Mouse (Mus musculus) cortical plate, adult 2 months (tissue): ENCODE data around the gene Ttc3.

Experiments
- CTCF ChIP-seq: fragments of 200-500 bp; IDR thresholded peaks from 2 replicates; pipeline ENCODE4 v1.5.1; 2011; ENCODE audit warnings: mild to moderate bottlenecking, control low read depth, low read length; ENCODE audit not compliant: insufficient read depth; ENCODE audit errors: extremely low read depth
- POLR2A ChIP-seq: fragments of 200-500 bp; IDR thresholded peaks from 2 replicates; pipeline ENCODE4 v1.6.1; 2011; ENCODE audit warnings: mild to moderate bottlenecking, low read length, control low read depth; ENCODE audit not compliant: insufficient read depth; ENCODE audit errors: extremely low read depth

GRCm38 (mm10) chr16:94331886-94332252, 38.5 kb upstream of the Ttc3 start:
- TF ChIP-seq CTCF = peak; percentile 85
- TF ChIP-seq POLR2A = no peak
